Mouse (Mus musculus): Measurements from ENCODE around the gene Gm21885.

Gene Gm21885

GRCm38 (mm10) chr11:94318056-94318455, 36.4 kb downstream of the Gm21885 start:
- DNase-seq (ENCODE audit: low read depth, low spot score) = no peak

GRCm38 (mm10) chr11:94320969-94321930, 39.6 kb downstream of the Gm21885 start:
- DNase-seq (ENCODE audit: low read depth, low spot score) = no peak

GRCm38 (mm10) chr11:94321931-94322400, 40.3 kb downstream of the Gm21885 start, which contains the start of gene Luc7l3:
TSS of gene Luc7l3 (minus strand) at chr11:94321988.
- DNase-seq (ENCODE audit: low read depth, low spot score) = peak; percentile 79

GRCm38 (mm10) chr11:94322636-94323035, 41.0 kb downstream of the Gm21885 start:
- no peak for DNase-seq (ENCODE audit: low read depth, low spot score)

GRCm38 (mm10) chr11:94323271-94323925, 41.7 kb downstream of the Gm21885 start:
- DNase-seq (ENCODE audit: low read depth, low spot score) = no peak

- DNase-seq (ENCODE audit: low read depth, low spot score) = no peak
These were observed 42.9 kb downstream of the Gm21885 start for GRCm38 (mm10) chr11:94324618-94325017.

- no peak for DNase-seq (ENCODE audit: low read depth, low spot score)
These were observed 45.3 kb downstream of the Gm21885 start for GRCm38 (mm10) chr11:94326961-94327411.

GRCm38 (mm10) chr11:94327693-94328643, 46.3 kb downstream of the Gm21885 start, which contains the start of gene Ankrd40:
TSS of gene Ankrd40 (plus strand) at chr11:94328001.
- DNase-seq (ENCODE audit: low read depth, low spot score) = peak; percentile 90

- no peak for DNase-seq (ENCODE audit: low read depth, low spot score)
These were observed 47.0 kb downstream of the Gm21885 start for GRCm38 (mm10) chr11:94328644-94329025.

- no peak for DNase-seq (ENCODE audit: low read depth, low spot score)
These were observed 47.7 kb downstream of the Gm21885 start for GRCm38 (mm10) chr11:94329270-94329891.

- DNase-seq (ENCODE audit: low read depth, low spot score) = no peak
These were observed 48.5 kb downstream of the Gm21885 start for GRCm38 (mm10) chr11:94330211-94330610.

GRCm38 (mm10) chr11:94332726-94333125, 51.1 kb downstream of the Gm21885 start:
- no peak for DNase-seq (ENCODE audit: low read depth, low spot score)

GRCm38 (mm10) chr11:94334386-94334968, 52.8 kb downstream of the Gm21885 start:
- DNase-seq (ENCODE audit: low read depth, low spot score) = no peak

Data from retina, adult 2 months (tissue).